Mouse (Mus musculus): ENCODE measurements around the gene Irgm1. TPM values are rescaled to one million over a fixed set of nuclear protein-coding genes. Genes with fewer than 3 reads are reported as not detected.
"Not testable (repeated sequence)": the region's sequence is repeated elsewhere in the genome, so short reads cannot be mapped to it uniquely, and the experiment has no call there.

Irgm1 gene
- polyA plus RNA-seq, 1 experiment from 2014 or later = 4.6 TPM

DNA sequence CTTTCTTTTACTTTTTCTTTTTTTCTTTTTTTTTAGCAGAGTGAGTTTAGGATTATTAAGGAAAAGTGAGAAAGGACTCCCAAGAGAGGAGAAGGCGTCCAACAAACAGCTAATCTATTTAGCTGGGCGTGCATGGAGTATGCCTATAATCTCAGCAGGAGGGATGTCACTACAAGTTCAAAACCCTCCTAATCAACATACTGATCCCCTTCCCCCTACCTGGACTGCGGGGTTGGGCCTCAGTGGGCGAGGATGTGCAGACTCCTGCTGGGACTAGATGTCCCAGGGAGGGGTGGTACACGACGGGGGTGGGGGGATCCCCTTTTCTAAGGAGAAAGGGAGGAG is 44.8 kb downstream of the Irgm1 start:
- peak overlapping the region; percentile 75 for H3K27ac ChIP-seq
- H3K4me2 ChIP-seq (replicated peaks) = peak overlapping the region; percentile 67
- WGBS = under 1% methylated on average over 6 of the region's 6 CpGs
- H3K4me3 ChIP-seq = peak overlapping the region; percentile 50
- peaks cover 14% of the 10 kb centered on the region for H3K27me3 ChIP-seq
- ATAC-seq (ENCODE audit: low FRiP score, low read depth) = peak; percentile 25; the same call in 1 of the 2 replicates
- peaks cover 22% of the 10 kb centered on the region; the same call in 1 of the 2 replicates for H3K4me1 ChIP-seq
- peak overlapping the region; percentile 59 for H3K9ac ChIP-seq
- no peaks in the 10 kb centered on the region for H3K36me3 ChIP-seq
- no peaks in the 10 kb centered on the region for H3K9me3 ChIP-seq

DNA sequence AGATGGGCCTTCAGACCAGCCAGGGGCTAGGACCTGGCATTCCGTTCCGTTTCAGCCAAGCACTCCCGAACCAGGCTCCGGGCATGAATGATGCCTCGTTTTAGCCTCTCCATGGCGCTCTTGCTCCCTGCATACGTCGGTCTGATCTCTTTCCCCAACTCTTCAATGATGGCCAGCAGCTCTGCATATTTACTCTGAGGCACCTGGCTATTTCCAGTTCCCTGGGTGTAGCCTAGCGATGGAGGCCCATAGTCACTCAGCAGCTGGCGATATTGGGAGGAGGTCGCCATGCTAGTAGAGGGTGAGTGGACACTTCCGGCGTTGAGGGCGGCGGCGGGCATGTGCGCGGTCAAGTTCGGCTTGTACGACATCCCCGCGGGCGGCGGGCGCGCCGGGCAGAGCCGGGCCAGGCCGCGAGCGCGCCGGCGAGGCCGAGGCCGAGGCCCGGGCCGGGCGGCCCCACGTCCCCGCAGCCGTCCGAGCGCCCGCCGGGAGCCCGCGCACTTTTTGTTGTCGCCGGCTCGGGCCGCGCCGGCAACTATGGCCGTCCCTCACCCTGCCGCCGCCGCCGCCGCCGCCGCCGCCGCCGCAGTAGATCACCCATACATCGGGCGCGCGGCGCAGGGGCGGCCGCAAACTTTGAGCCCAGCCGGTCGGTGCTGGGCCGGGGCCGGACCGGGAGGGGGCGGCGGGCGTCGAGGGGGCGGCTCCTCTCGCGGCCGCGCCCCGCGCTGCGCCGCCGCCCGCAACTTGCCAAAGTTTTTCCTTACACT is 45.3 kb downstream of the Irgm1 start, which contains the start of the genes Trim7 and Gm12184:
Gene Trim7, plus strand, starts transcription at position 162 of the 773 bp plus-strand sequence.
Gene Gm12184, minus strand, starts transcription at position 677 of the 773 bp plus-strand sequence.
- WGBS = 1% methylated on average over 29 of the region's 92 CpGs
- peak; percentile 87 for ATAC-seq (ENCODE audit: low FRiP score, low read depth)
- H3K27me3 ChIP-seq = peaks cover 14% of the 10 kb centered on the region
- H3K4me3 ChIP-seq = peak within 1 kb of the TSS; percentile 50
- not testable (repeated sequence) for H3K36me3 ChIP-seq, H3K9me3 ChIP-seq
- H3K27ac ChIP-seq = peak within 1 kb of the TSS; percentile 75
- H3K9ac ChIP-seq = peak within 1 kb of the TSS; percentile 59
- peaks cover 22% of the 10 kb centered on the region; the same call in 1 of the 2 replicates for H3K4me1 ChIP-seq
- peak within 1 kb of the TSS; percentile 67 for H3K4me2 ChIP-seq (replicated peaks)

DNA sequence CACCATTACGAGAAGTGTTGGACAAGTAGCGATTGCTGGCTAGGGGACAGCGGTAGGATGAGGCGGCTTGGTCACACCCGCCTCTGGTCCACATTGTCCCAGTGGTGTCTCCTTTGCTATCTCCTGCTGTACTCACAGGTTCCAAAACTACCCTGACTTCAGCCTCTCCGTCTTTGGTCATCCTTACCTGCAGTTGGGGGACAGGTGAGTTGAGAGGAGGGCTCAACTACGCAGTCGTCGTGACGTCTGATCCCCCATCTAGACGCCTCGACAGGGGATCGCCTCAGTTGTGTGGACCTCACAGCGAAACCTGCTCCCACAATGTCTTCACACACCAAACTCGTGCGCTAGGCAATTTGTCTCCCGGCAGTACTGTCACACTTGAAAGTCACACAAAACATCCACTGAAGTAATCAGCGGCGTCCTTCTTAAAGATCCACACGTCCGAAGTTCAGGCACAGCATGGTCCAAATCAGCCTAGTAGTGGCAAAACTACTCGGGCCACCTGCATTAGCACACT is 47.1 kb downstream of the Irgm1 start:
- Histone ChIP-seq H3K9me3 (no peaks in the 10 kb centered on the region), H3K4me2 (replicated peaks) (peak overlapping the region; percentile 77), H3K27ac (no peak overlapping the region), H3K27me3 (peaks cover 14% of the 10 kb centered on the region), H3K36me3 (no peaks in the 10 kb centered on the region), H3K4me1 (peaks cover 22% of the 10 kb centered on the region; the same call in 1 of the 2 replicates), H3K4me3 (peak overlapping the region; percentile 45), H3K9ac (peak overlapping the region; percentile 56)
- ATAC-seq (ENCODE audit: low FRiP score, low read depth) = no peak
- WGBS = 4% methylated on average over 22 of the region's 22 CpGs

DNA sequence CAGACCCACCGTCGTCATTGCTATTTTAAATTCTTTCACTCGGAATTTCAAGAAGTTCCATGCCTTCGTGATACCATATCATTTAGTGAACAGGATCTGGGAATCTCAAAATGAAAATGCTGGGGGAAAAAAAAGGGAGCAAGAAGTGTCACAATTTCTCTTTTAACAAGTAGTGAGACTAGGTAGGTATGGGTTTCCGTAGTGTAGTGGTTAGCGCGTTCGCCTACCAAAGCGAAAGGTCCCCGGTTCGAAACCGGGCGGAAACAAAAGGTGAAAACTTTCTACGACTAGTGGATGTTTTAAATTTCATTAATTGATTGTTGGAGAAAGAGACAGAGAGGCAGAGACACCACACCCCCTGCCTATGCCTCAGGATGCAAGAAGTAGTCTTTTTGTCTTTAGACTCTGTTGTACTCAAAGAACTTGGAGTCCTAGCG is 47.9 kb downstream of the Irgm1 start:
- H3K27me3 ChIP-seq = peaks cover 14% of the 10 kb centered on the region
- no peaks in the 10 kb centered on the region for H3K36me3 ChIP-seq
- peak overlapping the region; percentile 77 for H3K4me2 ChIP-seq (replicated peaks)
- peak overlapping the region; percentile 56; the same call in 1 of the 2 replicates for H3K9ac ChIP-seq
- H3K4me1 ChIP-seq = peaks cover 22% of the 10 kb centered on the region; the same call in 1 of the 2 replicates
- H3K27ac ChIP-seq = no peak overlapping the region
- ATAC-seq (ENCODE audit: low FRiP score, low read depth) = no peak; the same call in 1 of the 2 replicates
- peak overlapping the region; percentile 45 for H3K4me3 ChIP-seq
- WGBS = under 1% methylated on average over 15 of the region's 15 CpGs
- no peaks in the 10 kb centered on the region for H3K9me3 ChIP-seq

DNA sequence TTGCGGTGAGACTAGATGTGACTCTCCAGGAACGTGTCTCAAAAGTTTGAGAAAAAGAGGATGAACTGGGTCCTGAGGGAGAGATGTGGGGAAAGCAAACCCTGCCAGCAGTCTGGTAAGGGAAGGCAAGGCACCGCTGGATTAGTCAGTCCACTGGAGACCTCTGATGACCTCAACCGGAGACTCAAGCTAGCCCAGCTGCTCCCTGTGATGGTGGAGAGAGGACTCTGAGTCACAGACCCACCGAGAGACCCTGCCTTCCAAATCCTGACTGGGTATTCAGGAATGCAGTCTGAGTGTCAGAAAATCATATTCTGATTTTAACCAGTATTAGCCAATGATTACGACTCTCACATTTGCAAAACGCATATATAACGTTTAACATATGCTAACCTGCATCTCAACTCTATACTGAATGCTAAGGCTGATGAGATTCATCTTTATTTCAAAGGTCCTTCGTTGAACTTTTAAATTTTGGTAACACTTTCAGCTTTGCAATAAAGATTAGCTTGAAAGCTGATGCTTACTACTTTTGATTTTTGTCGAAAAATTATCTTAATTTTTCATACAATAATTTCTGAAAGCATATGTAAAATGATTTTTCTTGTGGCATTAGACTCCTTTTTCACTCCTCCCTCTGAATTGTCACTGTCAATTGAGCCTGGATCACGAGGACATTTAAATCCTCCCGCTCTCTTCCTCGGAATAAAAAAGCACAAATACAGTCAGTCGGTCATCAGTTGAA is 48.5 kb downstream of the Irgm1 start:
- Histone ChIP-seq H3K4me1 (peaks cover 22% of the 10 kb centered on the region; the same call in 1 of the 2 replicates), H3K27me3 (peaks cover 14% of the 10 kb centered on the region), H3K9me3 (no peaks in the 10 kb centered on the region), H3K36me3 (no peaks in the 10 kb centered on the region), H3K27ac (no peak overlapping the region), H3K4me3 (peak overlapping the region; percentile 45), H3K4me2 (replicated peaks) (peak overlapping the region; percentile 77), H3K9ac (no peak overlapping the region)
- no peak for ATAC-seq (ENCODE audit: low FRiP score, low read depth)
- WGBS = 34% methylated on average over 14 of the region's 14 CpGs

DNA sequence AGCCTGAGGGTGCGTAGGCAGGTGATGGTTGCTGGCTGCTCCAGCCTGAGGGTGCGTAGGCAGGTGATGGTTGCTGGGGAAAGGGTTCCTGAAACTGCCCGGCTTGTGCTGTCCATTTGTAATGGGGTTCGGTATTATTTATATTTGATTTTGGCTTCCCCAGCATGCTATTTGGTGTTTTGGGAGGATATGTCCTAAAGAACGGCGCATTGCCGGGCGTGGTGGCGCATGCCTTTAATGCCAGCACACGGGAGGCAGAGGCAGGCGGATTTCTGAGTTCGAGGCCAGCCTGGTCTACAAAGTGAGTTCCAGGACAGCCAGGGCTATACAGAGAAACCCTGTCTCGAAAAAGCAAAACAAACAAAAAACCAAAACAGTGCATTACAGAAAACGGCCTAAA is 50.2 kb downstream of the Irgm1 start:
- H3K4me3 ChIP-seq; H3K9me3 ChIP-seq; ATAC-seq (ENCODE audit: low FRiP score, low read depth); H3K36me3 ChIP-seq; H3K4me2 ChIP-seq (replicated peaks); H3K9ac ChIP-seq; H3K27ac ChIP-seq: not testable (repeated sequence)
- Histone ChIP-seq H3K4me1 (peaks cover 13% of the 10 kb centered on the region; the same call in 1 of the 2 replicates), H3K27me3 (peaks cover 14% of the 10 kb centered on the region)
- 83% methylated on average over 14 of the region's 14 CpGs for WGBS

DNA sequence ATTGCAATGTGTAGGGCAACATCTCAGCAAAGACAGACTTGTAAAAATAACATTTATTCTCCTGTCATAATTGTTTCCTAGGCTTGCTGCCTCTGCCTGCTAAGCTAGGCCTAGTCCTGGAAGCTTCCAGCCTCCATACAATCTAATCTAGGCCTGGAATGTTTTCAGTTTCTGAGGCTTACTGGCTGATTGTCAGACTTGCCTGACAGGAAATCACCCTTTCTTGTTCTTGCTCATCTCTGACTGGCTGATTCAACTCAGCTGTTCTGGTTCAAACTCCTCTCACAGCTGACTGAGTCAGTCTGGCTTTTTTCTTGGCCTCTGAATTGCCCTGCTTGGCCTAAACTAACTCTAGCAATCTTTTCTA is 51.2 kb downstream of the Irgm1 start:
- no peak overlapping the region for H3K27ac ChIP-seq
- ATAC-seq (ENCODE audit: low FRiP score, low read depth) = no peak
- no peak overlapping the region for H3K4me3 ChIP-seq
- peaks cover 22% of the 10 kb centered on the region for H3K4me1 ChIP-seq
- H3K27me3 ChIP-seq = peaks cover 14% of the 10 kb centered on the region
- no peaks in the 10 kb centered on the region for H3K9me3 ChIP-seq
- no peak overlapping the region for H3K4me2 ChIP-seq (replicated peaks)
- peaks cover 6% of the 10 kb centered on the region; the same call in 1 of the 2 replicates for H3K36me3 ChIP-seq
- no peak overlapping the region for H3K9ac ChIP-seq

DNA sequence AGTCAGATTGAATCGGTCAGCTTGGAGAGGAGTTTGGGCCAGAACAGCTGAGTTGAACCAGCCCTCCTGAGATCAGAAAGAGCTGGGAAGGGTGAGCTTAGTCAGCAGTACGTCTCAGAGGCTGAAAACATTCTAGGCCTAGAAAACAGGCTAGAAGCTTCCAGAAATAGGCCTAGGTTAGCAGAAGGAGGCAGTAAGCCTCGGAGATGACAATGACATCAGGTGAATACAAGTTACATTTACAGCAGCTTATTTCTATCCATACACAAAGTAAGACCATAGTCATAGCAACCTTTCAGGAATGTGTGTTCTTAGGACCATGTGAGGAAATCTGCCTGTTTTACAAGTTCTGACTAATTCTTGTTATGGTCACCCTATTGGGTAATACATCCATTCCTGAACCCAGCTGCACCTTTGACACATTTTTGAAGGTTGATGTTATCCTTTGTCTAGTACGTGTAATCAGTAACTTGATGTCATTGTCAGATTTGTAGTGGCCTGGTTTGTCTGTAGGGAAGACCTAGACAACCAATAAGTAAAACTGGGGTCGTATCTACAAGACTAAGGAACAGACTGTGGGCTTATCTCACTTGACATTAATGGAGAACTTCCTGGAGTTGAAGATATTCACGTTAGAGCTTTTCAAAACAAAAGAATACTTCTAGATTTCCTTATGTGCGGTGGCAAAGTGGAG is 51.7 kb downstream of the Irgm1 start:
- peaks cover 12% of the 10 kb centered on the region for H3K27me3 ChIP-seq
- no peak for ATAC-seq (ENCODE audit: low FRiP score, low read depth)
- peaks cover 27% of the 10 kb centered on the region for H3K4me1 ChIP-seq
- no peak overlapping the region for H3K27ac ChIP-seq
- no peak overlapping the region for H3K4me2 ChIP-seq (replicated peaks)
- no peaks in the 10 kb centered on the region for H3K9me3 ChIP-seq
- H3K4me3 ChIP-seq = no peak overlapping the region
- H3K9ac ChIP-seq = no peak overlapping the region
- WGBS = 75% methylated on average over 7 of the region's 7 CpGs
- H3K36me3 ChIP-seq = peaks cover 10% of the 10 kb centered on the region

DNA sequence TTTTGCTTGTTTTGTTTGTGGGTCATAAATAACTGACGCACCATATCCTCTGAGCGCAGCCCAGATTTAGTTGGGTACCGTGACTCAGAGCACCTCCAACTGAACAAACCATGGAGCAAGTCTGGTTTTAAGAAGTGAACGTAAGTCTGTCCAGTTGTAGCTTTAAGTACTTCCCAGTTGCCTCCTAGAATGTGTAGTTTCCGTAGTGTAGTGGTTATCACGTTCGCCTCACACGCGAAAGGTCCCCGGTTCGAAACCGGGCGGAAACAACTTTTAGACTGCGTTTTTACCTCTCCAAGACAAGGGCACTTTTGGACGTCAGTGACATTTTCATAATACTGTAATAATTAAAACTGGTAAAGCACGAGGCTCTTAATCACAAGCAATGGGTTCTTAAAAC is 53.1 kb downstream of the Irgm1 start:
- Histone ChIP-seq H3K27ac (no peak overlapping the region), H3K4me3 (peak overlapping the region; percentile 78), H3K4me1 (peaks cover 22% of the 10 kb centered on the region), H3K9me3 (no peaks in the 10 kb centered on the region), H3K4me2 (replicated peaks) (peak overlapping the region; percentile 67), H3K27me3 (no peaks in the 10 kb centered on the region), H3K36me3 (peaks cover 15% of the 10 kb centered on the region), H3K9ac (peak overlapping the region; percentile 85)
- 1% methylated on average over 16 of the region's 16 CpGs for WGBS
- ATAC-seq (ENCODE audit: low FRiP score, low read depth) = no peak

DNA sequence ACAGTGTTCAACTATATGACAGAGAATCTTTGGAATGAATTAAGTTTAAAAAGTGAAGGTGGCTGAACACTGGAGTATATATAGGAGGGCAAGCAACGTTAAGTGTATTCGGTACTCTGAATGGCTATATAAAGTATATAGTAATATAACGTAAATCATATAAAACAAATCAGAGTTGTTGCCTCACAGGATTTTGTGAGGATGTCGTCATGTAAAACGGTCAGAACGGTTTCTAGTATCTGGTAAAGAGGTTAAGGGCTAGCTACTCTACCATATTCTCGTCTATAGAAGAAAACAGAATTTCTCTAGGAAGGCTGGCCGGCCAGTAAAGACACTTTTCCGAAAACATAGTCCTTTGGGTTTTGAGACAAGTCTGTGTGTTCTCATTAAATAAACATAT is 53.7 kb downstream of the Irgm1 start:
- peak overlapping the region; percentile 78 for H3K4me3 ChIP-seq
- peaks cover 15% of the 10 kb centered on the region for H3K36me3 ChIP-seq
- peak overlapping the region; percentile 91; the same call in 1 of the 2 replicates for H3K27ac ChIP-seq
- peak overlapping the region; percentile 85 for H3K9ac ChIP-seq
- H3K4me2 ChIP-seq (replicated peaks) = peak overlapping the region; percentile 67
- WGBS = 7% methylated on average over 9 of the region's 9 CpGs
- no peaks in the 10 kb centered on the region for H3K9me3 ChIP-seq
- H3K27me3 ChIP-seq = no peaks in the 10 kb centered on the region
- peaks cover 21% of the 10 kb centered on the region for H3K4me1 ChIP-seq
- ATAC-seq (ENCODE audit: low FRiP score, low read depth) = no peak

DNA sequence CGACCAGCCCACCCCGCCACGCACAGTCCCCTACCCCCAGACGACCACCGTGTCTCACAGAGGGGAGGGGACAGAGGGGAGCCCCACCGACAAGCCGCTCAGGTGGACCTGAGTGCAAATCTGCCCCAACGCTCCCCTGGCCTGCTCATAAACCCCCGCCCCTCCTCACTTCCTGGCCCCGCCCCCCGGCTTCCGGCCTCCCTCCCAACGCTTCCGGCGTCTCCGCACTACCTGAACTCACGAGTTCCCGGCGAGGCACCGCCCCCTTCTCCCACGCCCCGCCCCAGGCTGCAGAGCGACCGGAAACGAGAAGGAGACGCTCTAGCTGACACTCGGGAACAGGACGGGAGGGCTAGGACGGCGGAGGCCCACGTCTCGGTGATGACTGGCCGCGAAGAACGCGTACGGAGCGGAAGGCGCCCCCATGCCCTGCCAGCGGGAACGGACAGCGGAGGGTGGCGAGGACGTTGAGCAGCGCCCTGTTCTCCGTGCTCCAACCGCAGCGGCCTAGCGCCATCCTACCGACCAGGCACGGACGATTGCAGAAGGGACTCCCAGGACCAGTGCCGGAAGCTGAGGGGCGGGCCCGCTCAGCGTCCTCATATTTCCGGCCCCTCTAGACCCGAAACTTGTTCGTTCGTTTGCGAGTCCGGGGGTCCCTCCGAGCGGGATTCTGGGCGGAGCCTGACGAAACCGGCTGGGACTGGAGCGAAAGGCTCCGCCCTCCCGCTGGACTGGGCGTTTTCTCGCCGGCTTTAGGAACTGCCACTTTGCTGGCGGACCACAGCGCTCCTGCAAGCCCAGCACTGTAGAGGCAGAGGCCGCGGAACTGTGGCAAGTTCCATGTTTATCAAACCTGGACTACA is 54.5 kb downstream of the Irgm1 start, which contains the start of gene Trim41:
Gene Trim41, minus strand, starts transcription at position 554 of the 866 bp plus-strand sequence.
- H3K36me3 ChIP-seq = peaks cover 21% of the 10 kb centered on the region
- H3K4me3 ChIP-seq = peak within 1 kb of the TSS; percentile 78
- no peaks in the 10 kb centered on the region for H3K27me3 ChIP-seq
- no peaks in the 10 kb centered on the region for H3K9me3 ChIP-seq
- peaks cover 21% of the 10 kb centered on the region for H3K4me1 ChIP-seq
- under 1% methylated on average over 73 of the region's 77 CpGs for whole genome bisulfite sequencing
- peak; percentile 98 for ATAC-seq (ENCODE audit: low FRiP score, low read depth)
- peak within 1 kb of the TSS; percentile 84 for H3K4me2 ChIP-seq (replicated peaks)
- peak within 1 kb of the TSS; percentile 91 for H3K27ac ChIP-seq
- H3K9ac ChIP-seq = peak within 1 kb of the TSS; percentile 85

All from limb, embryonic 13.5 days (tissue).